9 mouse cellular contexts compared by ENCODE assay signal in the genomic region with DNA sequence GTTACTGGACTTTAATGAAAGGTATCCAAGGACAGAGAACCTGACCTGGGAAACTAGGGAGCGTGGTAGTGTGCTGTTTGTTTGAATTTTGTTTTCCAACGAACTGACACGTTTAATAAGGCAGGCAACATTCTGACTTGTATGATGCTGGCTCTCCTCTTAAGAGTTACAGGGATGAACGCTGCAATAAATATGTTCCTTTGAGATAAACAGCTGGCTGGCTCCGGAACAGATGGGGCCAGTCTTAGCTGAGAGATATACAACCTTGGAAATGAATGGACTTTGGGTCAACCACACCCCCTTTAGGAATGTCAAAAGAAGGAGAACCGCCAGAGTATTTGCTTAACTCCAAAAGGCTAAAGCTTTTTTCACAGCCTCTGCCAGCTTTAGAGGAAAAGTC. TPM values are rescaled to one million over a fixed set of nuclear protein-coding genes. Genes with fewer than 3 reads are reported as not detected.
DNase-seq lines count a peak whose midpoint lies in the region; ATAC-seq and TF ChIP-seq lines count a peak whose summit lies in the region.
"Had no signal": no experiment of that assay in that cellular context is flagged by ENCODE, and none has a peak within 500 bp of the region (broad histone marks: within the 10 kb centered on the region; RNA-seq: fewer than 3 reads in every experiment).

No protein-coding gene starts in this region.

- H3K4me3 ChIP-seq in heart, embryonic 13.5 days, result peak overlapping the region; percentile 68
- peak overlapping the region; percentile 68 for H3K4me3 ChIP-seq in limb, embryonic 13.5 days
- H3K4me3 ChIP-seq in neural tube, embryonic 12.5 days, result peak overlapping the region; percentile 69

- no peaks in the 10 kb centered on the region for H3K9me3 ChIP-seq in heart, embryonic 13.5 days
- no peaks in the 10 kb centered on the region for H3K9me3 ChIP-seq in limb, embryonic 13.5 days
- no peaks in the 10 kb centered on the region for H3K9me3 ChIP-seq in neural tube, embryonic 12.5 days

- peak; percentile 24 for DNase-seq in gastrocnemius, adult 18-20 months (ENCODE audit: low spot score)
- DNase-seq in gastrocnemius, postnatal 36 days, result no peak
- peak; percentile 44 for DNase-seq in brain, embryonic 14.5 days (ENCODE audit: low read depth)
- DNase-seq in ovary, adult 18-20 months (ENCODE audit: low spot score), result no peak
- no peak for DNase-seq in cerebellum, adult 18-20 months

- 4% methylated on average over 6 of the region's 6 CpGs for WGBS in heart, embryonic 13.5 days
- WGBS in limb, embryonic 13.5 days, result under 1% methylated on average over 6 of the region's 6 CpGs
- 0% methylated on average over 6 of the region's 6 CpGs for WGBS in neural tube, embryonic 12.5 days

- H3K27me3 ChIP-seq in heart, embryonic 13.5 days (replicated peaks), result no peaks in the 10 kb centered on the region; the same call in 1 of the 2 replicates
- no peaks in the 10 kb centered on the region for H3K27me3 ChIP-seq in limb, embryonic 13.5 days
- H3K27me3 ChIP-seq in neural tube, embryonic 12.5 days (replicated peaks), result no peaks in the 10 kb centered on the region

- peaks cover 14% of the 10 kb centered on the region for H3K36me3 ChIP-seq in heart, embryonic 13.5 days
- peaks cover 8% of the 10 kb centered on the region for H3K36me3 ChIP-seq in limb, embryonic 13.5 days
- peaks cover 3% of the 10 kb centered on the region for H3K36me3 ChIP-seq in neural tube, embryonic 12.5 days

- H3K4me1 ChIP-seq in heart, embryonic 13.5 days, result peaks cover 41% of the 10 kb centered on the region
- peaks cover 32% of the 10 kb centered on the region for H3K4me1 ChIP-seq in limb, embryonic 13.5 days
- H3K4me1 ChIP-seq in neural tube, embryonic 12.5 days, result peaks cover 24% of the 10 kb centered on the region

- no peak for TF ChIP-seq CTCF in brain, embryonic 14.5 days (IDR thresholded peaks at IDR 0.05; ENCODE audit: borderline replicate concordance, extremely low read depth, insufficient read depth, insufficient read length)

- ATAC-seq in heart, embryonic 13.5 days (ENCODE audit: extremely low read depth, insufficient number of reproducible peaks, low FRiP score, low TSS enrichment), result no peak
- ATAC-seq in limb, embryonic 13.5 days (ENCODE audit: low FRiP score, low read depth), result no peak
- no peak for ATAC-seq in neural tube, embryonic 12.5 days (ENCODE audit: low FRiP score, low read depth)

- no peak for TF ChIP-seq POLR2A in brain, embryonic 14.5 days (IDR thresholded peaks at IDR 0.05; ENCODE audit: borderline replicate concordance, extremely low read depth, insufficient read depth, insufficient read length, poor library complexity, severe bottlenecking)

- peak overlapping the region; percentile 85 for H3K9ac ChIP-seq in heart, embryonic 13.5 days
- peak overlapping the region; percentile 69 for H3K9ac ChIP-seq in limb, embryonic 13.5 days
- H3K9ac ChIP-seq in neural tube, embryonic 12.5 days, result peak overlapping the region; percentile 68

- H3K27ac ChIP-seq in heart, embryonic 13.5 days (replicated peaks), result 0 out of 2 replicates have a peak overlapping the region, but pooled peaks have one; percentile 82
- H3K27ac ChIP-seq in limb, embryonic 13.5 days, result no peak overlapping the region
- H3K27ac ChIP-seq in neural tube, embryonic 12.5 days, result no peak overlapping the region
- H3K27ac ChIP-seq: macrophage had no signal

- peak overlapping the region; percentile 96 for H3K4me2 ChIP-seq in heart, embryonic 13.5 days
- peak overlapping the region; percentile 82 for H3K4me2 ChIP-seq in limb, embryonic 13.5 days (replicated peaks)
- H3K4me2 ChIP-seq in neural tube, embryonic 12.5 days (replicated peaks), result peak overlapping the region; percentile 80

- intact Hi-C loops in gastrocnemius, postnatal 36 days (cut with DNase I), result loop anchor here (5.0 kb wide), 4 partner anchors 35 to 180 kb away; partner anchors contain the start of genes Ccdc90b and Pcf11

RNA-seq across cellular contexts. Expression of gene Rab30, which starts 1.4 kb away (rescaled TPM):
- total RNA-seq in gastrocnemius, adult 18-20 months (2021), result 1 to 10 TPM; 5.4 to 8.5 TPM
- 1 to 10 TPM; 5.7 to 6.6 TPM for total RNA-seq in gastrocnemius, postnatal 36 days (2021)
- 9.9 and 12.9 TPM in 2 replicates for polyA plus RNA-seq in brain, embryonic 14.5 days (2012; rRNA removed)
- 5.6 and 7.9 TPM in 2 replicates for polyA plus RNA-seq in heart, embryonic 13.5 days (2015; fragmentation: Nextera tagmentation; extraction: Ambion mirVana)
- 19.6 and 22.9 TPM in 2 replicates for polyA plus RNA-seq in limb, embryonic 13.5 days (2015; fragmentation: Nextera tagmentation; extraction: Ambion mirVana)
- polyA plus RNA-seq in neural tube, embryonic 12.5 days (2016; fragmentation: Nextera tagmentation; extraction: Ambion mirVana), result 22.3 and 22.5 TPM in 2 replicates

Comparison
In these comparisons a context has a peak if more than half of its experiments do, and no peak if none do; other contexts are left out.
1. DNase-seq: peak in gastrocnemius, adult 18-20 months (single experiment) and brain, embryonic 14.5 days (single experiment); none in gastrocnemius, postnatal 36 days (0 of 2), ovary, adult 18-20 months (single experiment) and cerebellum, adult 18-20 months (0 of 2).
2. Peak in every context shown above with its lines, with median percentiles within 50 percentile points of each other: H3K4me2 ChIP-seq, H3K4me3 ChIP-seq and H3K9ac ChIP-seq.